Mouse (Mus musculus) MEL (cell line): ENCODE measurements around the gene Cxcl10. TPM values are rescaled to one million over a fixed set of nuclear protein-coding genes. Genes with fewer than 3 reads are reported as not detected.

Experiments
- DNase-seq: peaks from one replicate; pipeline ENCODE4 v3.0.0; 2011; ENCODE audit warnings: low read depth, low spot score
- H3K27ac ChIP-seq: 2 replicates; pipeline ENCODE4 v1.5.1; 2012; ENCODE audit warnings: low read depth, mild to moderate bottlenecking, control low read depth, low read length, moderate library complexity; ENCODE audit not compliant: control insufficient read depth
- H3K27me3 ChIP-seq, 2 experiments: fragments of 150-350 bp in 1 of 2; sonication (generic) in 1 of 2; 2 replicates each; pipeline ENCODE4 v1.6.1; 2012; ENCODE audit warnings: low read length in 2 of 2, mild to moderate bottlenecking in 2 of 2, improper control_type of control experiment in 1 of 2, moderate library complexity in 1 of 2; ENCODE audit not compliant: insufficient read depth in 2 of 2, control insufficient read depth in 1 of 2
- H3K36me3 ChIP-seq, 2 experiments: 2 replicates each; pipeline ENCODE4 v1.6.1; 2012 to 2014; ENCODE audit warnings: low read length in 2 of 2, improper control_type of control experiment in 1 of 2, inconsistent platforms in 1 of 2, mild to moderate bottlenecking in 1 of 2; ENCODE audit not compliant: insufficient read depth in 2 of 2, control insufficient read depth in 1 of 2
- H3K4me1 ChIP-seq, 2 experiments: fragments of 150-350 bp in 1 of 2; sonication (generic) in 1 of 2; 2 replicates each; pipeline ENCODE4 v1.6.1; 2012; ENCODE audit warnings: low read length in 2 of 2, improper control_type of control experiment in 1 of 2, mild to moderate bottlenecking in 1 of 2; ENCODE audit not compliant: insufficient read depth in 2 of 2, control insufficient read depth in 1 of 2
- H3K4me3 ChIP-seq, 2 experiments: fragments of 150-350 bp in 1 of 2; sonication (generic) in 1 of 2; 2 replicates each; pipeline ENCODE4 v1.5.1; 2012; ENCODE audit warnings: low read depth in 2 of 2, low read length in 2 of 2, mild to moderate bottlenecking in 2 of 2, moderate library complexity in 2 of 2, control low read depth in 1 of 2, improper control_type of control experiment in 1 of 2; ENCODE audit not compliant: control insufficient read depth in 1 of 2, insufficient read depth in 1 of 2
- H3K79me2 ChIP-seq: 2 replicates; pipeline ENCODE4 v1.6.1; 2012; ENCODE audit warnings: mild to moderate bottlenecking, low read length, moderate library complexity; ENCODE audit not compliant: control insufficient read depth, poor library complexity, insufficient read depth
- H3K9ac ChIP-seq: 2 replicates; pipeline ENCODE4 v1.6.1; 2012; ENCODE audit warnings: low read depth, mild to moderate bottlenecking, control low read depth, low read length, moderate library complexity; ENCODE audit not compliant: control insufficient read depth, poor library complexity, severe bottlenecking
- H3K9me3 ChIP-seq: fragments of 150-350 bp; sonication (generic); replicated peaks from 2 replicates; pipeline ENCODE4 v1.6.1; 2012; ENCODE audit warnings: mild to moderate bottlenecking, low read length, improper control_type of control experiment, moderate library complexity; ENCODE audit not compliant: insufficient read depth
- CHD2 ChIP-seq: IDR thresholded peaks from 2 replicates; pipeline ENCODE4 v1.6.1; 2011; ENCODE audit warnings: low read length, improper control_type of control experiment
- CTCF ChIP-seq, 3 experiments: IDR thresholded peaks in 2 of 3; conservative IDR thresholded peaks in 1 of 3; 2 replicates each; pipeline ENCODE4 v1.5.1; 2011 to 2012; ENCODE audit warnings: low read length in 3 of 3, low read depth in 2 of 3, mild to moderate bottlenecking in 2 of 3, improper control_type of control experiment in 1 of 3, inconsistent platforms in 1 of 3, mixed read lengths in 1 of 3, moderate library complexity in 1 of 3; ENCODE audit not compliant: control insufficient read depth in 1 of 3, insufficient read depth in 1 of 3, poor library complexity in 1 of 3, severe bottlenecking in 1 of 3
- E2F4 ChIP-seq: IDR thresholded peaks from 2 replicates; pipeline ENCODE4 v1.6.1; 2011; ENCODE audit warnings: low read depth, low read length, improper control_type of control experiment, borderline replicate concordance
- EP300 ChIP-seq, 2 experiments: IDR thresholded peaks; 2 replicates each; pipeline ENCODE4 v1.6.1; 2011; ENCODE audit warnings: improper control_type of control experiment in 2 of 2, low read length in 2 of 2, low read depth in 1 of 2, mild to moderate bottlenecking in 1 of 2
- GABPA ChIP-seq: IDR thresholded peaks from 2 replicates; pipeline ENCODE4 v1.6.1; 2012; ENCODE audit warnings: low read depth, mild to moderate bottlenecking, inconsistent platforms, low read length, improper control_type of control experiment, moderate library complexity
- HCFC1 ChIP-seq: IDR thresholded peaks from 2 replicates; pipeline ENCODE4 v1.6.1; 2012; ENCODE audit warnings: low read depth, mild to moderate bottlenecking, inconsistent platforms, low read length, improper control_type of control experiment, moderate library complexity
- KAT2A ChIP-seq: conservative IDR thresholded peaks from 2 replicates; pipeline ENCODE4 v1.6.1; 2012; ENCODE audit warnings: low read depth, low read length, improper control_type of control experiment, inconsistent platforms
- MAFK ChIP-seq: IDR thresholded peaks from 2 replicates; pipeline ENCODE4 v1.6.1; 2011; ENCODE audit warnings: low read depth, mild to moderate bottlenecking, low read length, improper control_type of control experiment, borderline replicate concordance
- MAX ChIP-seq: IDR thresholded peaks from 2 replicates; pipeline ENCODE4 v1.6.1; 2011; ENCODE audit warnings: low read length, improper control_type of control experiment
- MAZ ChIP-seq: IDR thresholded peaks from 2 replicates; pipeline ENCODE4 v1.6.1; 2012; ENCODE audit warnings: low read depth, mild to moderate bottlenecking, inconsistent platforms, low read length, improper control_type of control experiment
- MEF2A ChIP-seq: IDR thresholded peaks from 2 replicates; pipeline ENCODE4 v1.6.1; 2014; ENCODE audit warnings: low read depth, mild to moderate bottlenecking, inconsistent platforms, low read length, improper control_type of control experiment; ENCODE audit not compliant: poor library complexity, insufficient replicate concordance, severe bottlenecking; ENCODE audit errors: extremely low read depth
- NRF1 ChIP-seq: IDR thresholded peaks from 2 replicates; pipeline ENCODE4 v1.6.1; 2014; ENCODE audit warnings: low read depth, mild to moderate bottlenecking, inconsistent platforms, low read length, improper control_type of control experiment, moderate library complexity; ENCODE audit not compliant: poor library complexity, insufficient read depth, severe bottlenecking
- POLR2A ChIP-seq, 2 experiments: IDR thresholded peaks; 2 replicates each; pipeline ENCODE4 v1.6.1; 2011 to 2012; ENCODE audit warnings: low read length in 2 of 2, mild to moderate bottlenecking in 2 of 2, control low read depth in 1 of 2, improper control_type of control experiment in 1 of 2, low read depth in 1 of 2, moderate library complexity in 1 of 2; ENCODE audit not compliant: control insufficient read depth in 1 of 2, insufficient read depth in 1 of 2, poor library complexity in 1 of 2
- POLR2AphosphoS5 ChIP-seq: IDR thresholded peaks from 2 replicates; pipeline ENCODE4 v1.6.1; 2012; ENCODE audit warnings: low read depth, borderline replicate concordance, mild to moderate bottlenecking, inconsistent platforms, low read length, moderate library complexity, mixed read lengths
- RAD21 ChIP-seq: IDR thresholded peaks from 2 replicates; pipeline ENCODE4 v1.6.1; 2011; ENCODE audit warnings: mild to moderate bottlenecking, low read depth, low read length, improper control_type of control experiment
- RCOR1 ChIP-seq: IDR thresholded peaks from 2 replicates; pipeline ENCODE4 v1.6.1; 2012; ENCODE audit warnings: low read depth, mild to moderate bottlenecking, inconsistent platforms, low read length, improper control_type of control experiment
- SMC3 ChIP-seq: IDR thresholded peaks from 2 replicates; pipeline ENCODE4 v1.6.1; 2011; ENCODE audit warnings: low read depth, low read length, improper control_type of control experiment
- USF1 ChIP-seq: IDR thresholded peaks from 2 replicates; pipeline ENCODE4 v1.6.1; 2014; ENCODE audit warnings: low read depth, mild to moderate bottlenecking, inconsistent platforms, low read length, improper control_type of control experiment, moderate library complexity
- ZKSCAN1 ChIP-seq: IDR thresholded peaks from 2 replicates; pipeline ENCODE4 v1.6.1; 2012; ENCODE audit warnings: low read depth, mild to moderate bottlenecking, inconsistent platforms, low read length, improper control_type of control experiment, moderate library complexity
- ZMIZ1 ChIP-seq: IDR thresholded peaks from 2 replicates; pipeline ENCODE4 v1.6.1; 2012; ENCODE audit warnings: low read depth, mild to moderate bottlenecking, inconsistent platforms, low read length, improper control_type of control experiment, moderate library complexity
- ZNF384 ChIP-seq: IDR thresholded peaks from 2 replicates; pipeline ENCODE4 v1.6.1; 2012; ENCODE audit warnings: low read depth, mild to moderate bottlenecking, inconsistent platforms, low read length, improper control_type of control experiment
- polyA plus RNA-seq, 2 experiments: library from polyadenylated mRNA; stranded (reverse) in 1 of 2; unstranded in 1 of 2; fragments of >175 nt in 1 of 2; fragments of >200 nt in 1 of 2; gene quantifications; 2 replicates each; pipeline versions ENCODE4 v1.2.1 to v1.2.4; 2012; ENCODE audit warnings: low replicate concordance in 2 of 2, low read depth in 1 of 2; ENCODE audit not compliant: insufficient read length in 2 of 2, insufficient read depth in 1 of 2, missing spikeins in 1 of 2
- total RNA-seq: library from RNA; depleted of rRNA; stranded (reverse); fragments of 300-350 nt; gene quantifications from 2 replicates; pipeline ENCODE4 v1.2.3, GENCODE M21; 2012

The Cxcl10 gene
- total and polyA plus RNA-seq, 3 experiments: 0.11 TPM; not detected in 2

DNA sequence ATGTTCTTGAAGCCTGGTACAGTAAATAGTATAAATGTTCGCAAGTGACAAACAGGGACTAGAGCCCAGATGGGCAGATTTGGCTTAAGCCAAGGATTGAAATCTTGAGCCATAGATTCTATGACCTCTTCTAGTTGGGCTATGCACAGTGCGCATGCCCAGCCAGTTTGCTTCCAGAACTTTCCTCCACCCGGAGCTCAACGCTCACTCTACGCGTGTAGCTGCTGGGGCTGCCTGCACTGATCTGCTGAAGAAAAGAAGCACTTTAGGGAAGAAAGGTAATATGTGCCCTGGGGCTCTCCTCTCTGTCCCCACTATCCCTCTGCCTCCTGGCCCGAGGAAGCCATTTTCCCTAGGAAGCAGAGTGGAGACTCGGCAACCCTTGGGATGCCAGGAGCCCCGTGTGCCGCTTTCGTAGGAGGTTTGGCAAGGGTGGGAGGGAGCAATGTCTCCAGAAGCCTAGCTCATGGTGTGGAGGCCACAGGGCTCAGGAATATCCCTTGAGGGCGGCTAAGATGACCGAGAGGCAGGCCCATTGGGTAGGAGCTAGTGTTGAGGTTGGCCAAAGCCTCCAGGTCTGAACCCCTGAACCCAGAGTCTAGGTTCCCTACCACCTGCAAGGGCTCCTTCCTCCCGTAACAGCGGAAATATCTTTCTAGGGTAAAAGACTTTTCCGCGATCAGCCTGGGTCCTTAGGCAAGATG lies 16.9 kb downstream of the Cxcl10 start, which contains the start of gene Art3:
Gene Art3 (plus strand): TSS at position 193 of the 704 bp plus-strand sequence.
- no peaks in the 10 kb centered on the region for H3K79me2 ChIP-seq
- H3K27ac ChIP-seq: no peak within 1 kb of the TSS
- H3K27me3 ChIP-seq: peaks cover 4 to 5% of the 10 kb centered on the region in 2 experiments
- peak within 1 kb of the TSS; percentile 62 for H3K9ac ChIP-seq
- peaks cover 0 to 6% of the 10 kb centered on the region in 2 experiments; a peak in 1 of 4 replicates for H3K36me3 ChIP-seq
- DNase-seq: no peak
- peaks cover 0 to 10% of the 10 kb centered on the region in 2 experiments; a peak in 2 of 4 replicates for H3K4me1 ChIP-seq
- no peak for TF ChIP-seq SMC3
- no peak for TF ChIP-seq RAD21
- no peak for TF ChIP-seq MAX
- no peak for TF ChIP-seq KAT2A
- no peaks in the 10 kb centered on the region for H3K9me3 ChIP-seq
- peak within 1 kb of the TSS; percentile 49 to 74 for H3K4me3 ChIP-seq

DNA sequence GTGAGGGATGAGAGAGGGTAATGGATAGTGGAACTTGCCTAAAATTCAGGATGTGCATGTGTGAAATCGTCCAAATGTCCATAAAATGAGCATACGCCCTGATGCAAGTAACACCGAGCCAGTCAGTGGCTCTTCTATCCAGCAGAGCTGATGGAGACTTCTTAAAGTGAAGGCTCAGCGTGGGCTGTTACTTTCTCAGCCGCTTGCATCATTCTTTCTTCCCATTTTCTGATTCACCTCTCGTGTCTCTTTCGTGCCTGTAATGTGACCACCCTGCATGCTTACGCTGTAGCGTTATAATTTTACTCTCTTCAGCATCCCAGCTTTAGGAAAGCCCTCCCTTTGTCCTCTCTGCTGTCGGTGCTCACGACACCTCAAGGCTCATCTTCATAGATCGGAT lies 17.6 kb downstream of the Cxcl10 start:
- Histone ChIP-seq H3K9me3 (no peaks in the 10 kb centered on the region), H3K4me3 (no peak overlapping the region), H3K36me3 (peaks cover 0 to 6% of the 10 kb centered on the region in 2 experiments; a peak in 1 of 4 replicates), H3K27me3 (peaks cover 3 to 7% of the 10 kb centered on the region in 2 experiments), H3K9ac (no peak overlapping the region), H3K27ac (no peak overlapping the region), H3K79me2 (no peaks in the 10 kb centered on the region), H3K4me1 (peaks cover 0 to 10% of the 10 kb centered on the region in 2 experiments; a peak in 2 of 4 replicates)
- no peak for DNase-seq
- TF ChIP-seq HCFC1: no peak
- no peak for TF ChIP-seq MEF2A
- TF ChIP-seq ZKSCAN1: no peak
- no peak for TF ChIP-seq MAZ
- TF ChIP-seq ZNF384: no peak
- no peak for TF ChIP-seq MAFK
- no peak for TF ChIP-seq RCOR1
- TF ChIP-seq E2F4: no peak
- no peak for TF ChIP-seq USF1
- TF ChIP-seq CTCF (IDR thresholded peaks at IDR 0.05 in 2 of 3, conservative IDR thresholded peaks at IDR 0.05 in 1 of 3; ENCODE audit: control insufficient read depth in 1 of 3, insufficient read depth in 1 of 3, low read depth in 2 of 3, low read length in 3 of 3, poor library complexity in 1 of 3, severe bottlenecking in 1 of 3): no peak
- TF ChIP-seq EP300 (IDR thresholded peaks at IDR 0.05; ENCODE audit: low read depth in 1 of 2, low read length in 2 of 2): no peak
- no peak for TF ChIP-seq ZMIZ1
- TF ChIP-seq NRF1: no peak
- no peak for TF ChIP-seq GABPA
- TF ChIP-seq CHD2: no peak
- TF ChIP-seq POLR2AphosphoS5: no peak
- TF ChIP-seq POLR2A (IDR thresholded peaks at IDR 0.05; ENCODE audit: control insufficient read depth in 1 of 2, insufficient read depth in 1 of 2, low read depth in 1 of 2, low read length in 2 of 2, poor library complexity in 1 of 2): no peak
